Mouse (Mus musculus) urinary bladder, adult 18-20 months (tissue): ENCODE results near the gene Pld5.

Experiments used
- DNase-seq, 2 experiments: peaks; one replicate each; pipeline ENCODE4 v3.0.0; 2022; ENCODE audit warnings: low spot score in 2 of 2, mixed read lengths in 2 of 2

Gene Pld5

GRCm38 (mm10) chr1:175950421-175950820, 324.7 kb downstream of the Pld5 start:
- no peak for DNase-seq

- no peak for DNase-seq
These were observed 328.3 kb downstream of the Pld5 start for GRCm38 (mm10) chr1:175946718-175947315.

- DNase-seq = no peak
These were observed 331.9 kb downstream of the Pld5 start for GRCm38 (mm10) chr1:175943168-175943567.

- no peak for DNase-seq
These were observed 336.4 kb downstream of the Pld5 start for GRCm38 (mm10) chr1:175938731-175939130.

- peak in 1 of 2 experiments; percentile 20 for DNase-seq
These were observed 338.8 kb downstream of the Pld5 start for GRCm38 (mm10) chr1:175936282-175936737.

GRCm38 (mm10) chr1:175931391-175931790, 343.7 kb downstream of the Pld5 start:
- no peak for DNase-seq

- DNase-seq = peak; percentile 45 to 48
These were observed 351.0 kb downstream of the Pld5 start for GRCm38 (mm10) chr1:175923848-175924787.

GRCm38 (mm10) chr1:175921091-175921490, 354.0 kb downstream of the Pld5 start:
- DNase-seq = no peak

GRCm38 (mm10) chr1:175920029-175920428, 355.1 kb downstream of the Pld5 start, which contains the start of gene Gm38100:
TSS of gene Gm38100 (plus strand) at chr1:175920329.
- no peak for DNase-seq

- DNase-seq = no peak
These were observed 361.3 kb downstream of the Pld5 start for GRCm38 (mm10) chr1:175913728-175914303.
